Mouse (Mus musculus) hindbrain, embryonic 11.5 days (tissue): ENCODE data around the gene Rela. TPM values are rescaled to one million over a fixed set of nuclear protein-coding genes. Genes with fewer than 3 reads are reported as not detected.

ENCODE experiments used
- ATAC-seq: fragments of 200-750 bp; cut with Nextera tagmentation; 2 replicates; pipeline ENCODE4 v1.8.0; 2017; ENCODE audit warnings: mild to moderate bottlenecking, moderate TSS enrichment, moderate library complexity; ENCODE audit not compliant: low FRiP score
- DNase-seq: peaks from one replicate; pipeline ENCODE4 v3.0.0-alpha.2; 2015; ENCODE audit warnings: low spot score
- H3K27ac ChIP-seq: fragments of 300-500 bp; sonication (generic); 2 replicates; pipeline ENCODE4 v1.5.1; 2014; ENCODE audit warnings: mild to moderate bottlenecking, low read depth, low read length
- H3K27me3 ChIP-seq: fragments of 300-500 bp; sonication (generic); 2 replicates; pipeline ENCODE4 v1.6.1; 2014; ENCODE audit warnings: mild to moderate bottlenecking, low read length, moderate library complexity, mixed read lengths; ENCODE audit not compliant: control insufficient read depth, insufficient read depth
- H3K36me3 ChIP-seq: fragments of 300-500 bp; sonication (generic); 2 replicates; pipeline ENCODE4 v1.6.1; 2014; ENCODE audit warnings: mild to moderate bottlenecking, low read length, moderate library complexity, mixed read lengths; ENCODE audit not compliant: control insufficient read depth, insufficient read depth
- H3K4me1 ChIP-seq: fragments of 300-500 bp; sonication (generic); replicated peaks from 2 replicates; pipeline ENCODE4 v1.6.1; 2014; ENCODE audit warnings: low read length, mixed read lengths; ENCODE audit not compliant: control insufficient read depth, insufficient read depth
- H3K4me2 ChIP-seq: fragments of 300-500 bp; sonication (generic); replicated peaks from 2 replicates; pipeline ENCODE4 v1.6.1; 2014; ENCODE audit warnings: mild to moderate bottlenecking, low read depth, low read length
- H3K4me3 ChIP-seq: fragments of 300-500 bp; sonication (generic); 2 replicates; pipeline ENCODE4 v1.5.1; 2014; ENCODE audit warnings: low read depth, low read length
- H3K9ac ChIP-seq: fragments of 300-500 bp; sonication (generic); 2 replicates; pipeline ENCODE4 v1.6.1; 2014; ENCODE audit warnings: low read depth, low read length
- H3K9me3 ChIP-seq: fragments of 300-500 bp; sonication (generic); 2 replicates; pipeline ENCODE4 v1.6.1; 2016; ENCODE audit warnings: low read length; ENCODE audit not compliant: control insufficient read depth
- WGBS: fragments of 180-500 bp; shearing (Covaris S2); extraction: QIAGEN DNeasy Blood & Tissue Kit; methylation state at CpG from one replicate; pipeline ENCODE4 v1.1.7; 2014; 5-methylcytosine and 5-hydroxymethylcytosine counted together
- polyA plus RNA-seq: library from polyadenylated mRNA; unstranded; fragments of >200 nt; fragmentation: Nextera tagmentation; extraction: Ambion mirVana; gene quantifications from 2 replicates; pipeline ENCODE4 v1.2.1, GENCODE M21; 2014

Gene Rela
- polyA plus RNA-seq, 1 experiment from 2014 or later: 27.2 TPM

DNA sequence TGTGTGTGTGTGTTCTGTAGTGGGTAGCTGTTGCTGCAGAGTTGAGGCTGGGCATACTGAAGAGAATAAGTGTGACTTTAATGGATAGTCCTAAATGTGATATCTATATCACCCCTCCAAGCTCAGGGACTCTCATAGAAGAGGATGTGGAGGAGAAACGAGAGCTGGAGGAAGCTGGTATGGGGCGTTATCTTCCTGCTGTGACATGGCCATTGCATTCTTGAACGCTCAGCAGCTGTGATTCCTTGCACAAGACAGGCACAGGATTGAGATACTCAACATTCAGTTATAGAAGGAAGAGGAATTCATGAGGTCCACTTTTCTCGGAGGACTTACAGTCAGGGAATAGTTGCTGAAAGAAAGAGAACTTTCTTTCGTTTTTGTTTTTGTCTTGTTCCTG is 15.4 kb upstream of the Rela start:
- Histone ChIP-seq H3K36me3 (no peaks in the 10 kb centered on the region), H3K27ac (no peak overlapping the region), H3K4me2 (no peak overlapping the region), H3K4me3 (no peak overlapping the region), H3K4me1 (no peaks in the 10 kb centered on the region), H3K9ac (no peak overlapping the region), H3K27me3 (no peaks in the 10 kb centered on the region), H3K9me3 (no peaks in the 10 kb centered on the region)
- ATAC-seq (no peak), DNase-seq (no peak)
- 85% methylated on average over 5 of the region's 5 CpGs for WGBS

DNA sequence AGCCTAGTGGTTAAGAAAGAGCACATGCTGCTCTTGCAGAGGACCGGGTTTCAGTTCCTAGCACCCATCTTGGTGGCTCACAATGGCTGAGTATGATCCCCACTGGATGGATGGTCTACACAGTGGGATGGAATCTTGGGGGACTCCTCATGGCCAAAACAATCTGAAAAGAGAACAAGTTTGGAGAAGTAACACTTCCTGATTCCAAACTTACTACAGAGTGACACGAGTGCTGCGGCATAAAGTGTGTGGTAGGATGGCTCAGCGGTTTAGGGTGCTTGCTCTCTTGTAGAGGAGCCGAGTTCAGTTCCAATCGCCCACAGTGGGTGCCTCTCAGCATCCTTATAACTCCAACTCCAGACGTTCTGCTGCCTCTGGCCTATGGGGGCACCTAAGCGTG is 12.0 kb upstream of the Rela start:
- Histone ChIP-seq H3K36me3 (no peaks in the 10 kb centered on the region), H3K4me3 (no peak overlapping the region), H3K27me3 (no peaks in the 10 kb centered on the region), H3K4me2 (no peak overlapping the region), H3K27ac (no peak overlapping the region), H3K4me1 (no peaks in the 10 kb centered on the region), H3K9ac (no peak overlapping the region), H3K9me3 (no peaks in the 10 kb centered on the region)
- no peak for DNase-seq
- 85% methylated on average over 8 of the region's 8 CpGs for WGBS
- ATAC-seq: no peak

DNA sequence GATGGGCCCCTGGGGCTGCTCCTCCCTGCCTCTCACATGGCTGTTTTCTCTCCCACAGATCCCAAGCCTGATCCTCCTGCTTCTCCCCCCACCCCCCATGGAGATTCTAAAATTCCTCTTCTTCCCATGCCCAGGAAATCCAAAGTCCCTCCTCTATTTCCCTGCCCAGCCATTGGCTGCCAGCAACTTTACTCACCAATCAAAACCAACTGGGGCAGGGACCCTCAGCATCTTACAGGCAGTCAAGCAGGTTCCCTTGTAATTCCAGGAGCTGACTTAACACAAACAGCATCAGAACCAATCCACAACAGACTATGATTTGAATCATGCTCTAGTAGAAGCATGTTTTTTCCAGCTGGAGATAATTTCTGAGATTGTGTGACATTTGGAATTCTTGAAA is 7.4 kb upstream of the Rela start:
- ATAC-seq (no peak), DNase-seq (no peak)
- Histone ChIP-seq H3K9ac (no peak overlapping the region), H3K4me3 (no peak overlapping the region), H3K9me3 (no peaks in the 10 kb centered on the region), H3K4me1 (no peaks in the 10 kb centered on the region), H3K27me3 (no peaks in the 10 kb centered on the region), H3K36me3 (no peaks in the 10 kb centered on the region), H3K27ac (no peak overlapping the region), H3K4me2 (no peak overlapping the region)

GRCm38 (mm10) chr19:5632120-5632519 is 5.2 kb upstream of the Rela start:
- H3K9ac ChIP-seq: no peak overlapping the region
- no peak for DNase-seq
- no peak overlapping the region for H3K4me2 ChIP-seq
- no peak overlapping the region for H3K4me3 ChIP-seq
- H3K9me3 ChIP-seq: no peaks in the 10 kb centered on the region
- H3K4me1 ChIP-seq: peaks cover 3% of the 10 kb centered on the region; the same call in 1 of the 2 replicates
- H3K36me3 ChIP-seq: no peaks in the 10 kb centered on the region
- no peak overlapping the region for H3K27ac ChIP-seq
- no peak for ATAC-seq
- 80% methylated on average over 9 of the region's 9 CpGs for WGBS
- no peaks in the 10 kb centered on the region for H3K27me3 ChIP-seq

DNA sequence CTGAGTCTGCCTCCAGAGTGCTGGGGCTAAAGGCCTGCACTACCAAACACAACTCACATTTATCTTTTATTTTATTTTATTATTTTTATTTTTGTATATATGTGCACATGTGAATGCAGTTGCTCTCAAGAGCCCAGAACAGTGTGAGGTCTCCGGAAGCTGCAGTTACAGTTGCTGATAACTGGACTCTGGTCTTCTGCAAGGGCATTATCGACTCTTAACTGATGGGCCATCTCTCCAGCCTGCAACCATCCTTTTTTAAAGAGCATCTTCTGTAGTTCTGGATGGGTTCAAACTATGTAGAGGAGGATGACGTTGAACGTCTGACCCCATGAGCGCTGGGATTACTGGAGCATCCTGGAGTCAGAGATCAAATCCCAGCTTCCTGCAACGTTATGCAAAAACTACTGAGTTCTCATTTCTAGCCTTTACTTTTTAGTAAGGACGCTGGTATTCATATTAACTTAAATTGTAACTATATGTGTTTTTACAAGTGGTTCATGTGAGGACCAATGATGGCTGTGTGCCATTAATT is 1.2 kb upstream of the Rela start:
- no peak overlapping the region for H3K27ac ChIP-seq
- no peaks in the 10 kb centered on the region for H3K27me3 ChIP-seq
- WGBS: 82% methylated on average over 7 of the region's 7 CpGs
- ATAC-seq (no peak), DNase-seq (no peak)
- H3K4me2 ChIP-seq: no peak overlapping the region
- no peaks in the 10 kb centered on the region for H3K9me3 ChIP-seq
- no peaks in the 10 kb centered on the region for H3K36me3 ChIP-seq
- no peak overlapping the region for H3K4me3 ChIP-seq
- H3K4me1 ChIP-seq: peaks cover 3% of the 10 kb centered on the region; the same call in 1 of the 2 replicates
- no peak overlapping the region for H3K9ac ChIP-seq

GRCm38 (mm10) chr19:5636571-5637041 is 677 bp upstream of the Rela start:
- no peak for ATAC-seq

DNA sequence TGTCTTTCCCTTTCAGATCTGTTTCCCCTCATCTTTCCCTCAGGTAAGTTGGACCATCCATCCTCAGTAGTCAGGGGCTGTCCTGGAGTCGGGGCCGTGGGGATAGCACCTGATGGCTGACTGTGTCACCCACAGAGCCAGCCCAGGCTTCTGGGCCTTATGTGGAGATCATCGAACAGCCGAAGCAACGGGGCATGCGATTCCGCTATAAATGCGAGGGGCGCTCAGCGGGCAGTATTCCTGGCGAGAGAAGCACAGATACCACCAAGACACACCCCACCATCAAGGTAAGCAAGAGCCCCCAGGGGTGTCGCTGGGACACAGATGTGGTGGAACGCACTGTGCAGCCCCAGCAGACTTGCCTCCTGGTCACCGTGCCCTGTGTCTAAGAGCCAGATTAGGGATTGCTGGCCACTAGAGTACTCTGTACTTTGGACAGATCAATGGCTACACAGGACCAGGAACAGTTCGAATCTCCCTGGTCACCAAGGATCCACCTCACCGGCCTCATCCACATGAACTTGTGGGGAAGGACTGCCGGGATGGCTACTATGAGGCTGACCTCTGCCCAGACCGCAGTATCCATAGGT is 1.2 kb downstream of the Rela start:
- peak overlapping the region; percentile 98 for H3K4me2 ChIP-seq
- WGBS: 94% methylated on average over 18 of the region's 18 CpGs
- H3K27ac ChIP-seq: no peak overlapping the region
- peaks cover 3% of the 10 kb centered on the region; the same call in 1 of the 2 replicates for H3K4me1 ChIP-seq
- no peaks in the 10 kb centered on the region for H3K27me3 ChIP-seq
- H3K4me3 ChIP-seq: peak overlapping the region; percentile 80
- peaks cover 5% of the 10 kb centered on the region; the same call in 1 of the 2 replicates for H3K36me3 ChIP-seq
- no peak for ATAC-seq
- H3K9me3 ChIP-seq: no peaks in the 10 kb centered on the region
- peak overlapping the region; percentile 94; the same call in 1 of the 2 replicates for H3K9ac ChIP-seq
- DNase-seq: no peak

More at GRCm38 (mm10) chr19:5636571-5637041, 677 bp upstream of the Rela start:
- DNase-seq: no peak
- Histone ChIP-seq H3K27me3 (no peaks in the 10 kb centered on the region), H3K9me3 (no peaks in the 10 kb centered on the region), H3K27ac (peak overlapping the region; percentile 83), H3K4me1 (peaks cover 3% of the 10 kb centered on the region; the same call in 1 of the 2 replicates), H3K9ac (peak overlapping the region; percentile 94), H3K4me2 (peak overlapping the region; percentile 98), H3K36me3 (peaks cover 5% of the 10 kb centered on the region; the same call in 1 of the 2 replicates), H3K4me3 (peak overlapping the region; percentile 80)
- 46% methylated on average over 12 of the region's 12 CpGs for WGBS

DNA sequence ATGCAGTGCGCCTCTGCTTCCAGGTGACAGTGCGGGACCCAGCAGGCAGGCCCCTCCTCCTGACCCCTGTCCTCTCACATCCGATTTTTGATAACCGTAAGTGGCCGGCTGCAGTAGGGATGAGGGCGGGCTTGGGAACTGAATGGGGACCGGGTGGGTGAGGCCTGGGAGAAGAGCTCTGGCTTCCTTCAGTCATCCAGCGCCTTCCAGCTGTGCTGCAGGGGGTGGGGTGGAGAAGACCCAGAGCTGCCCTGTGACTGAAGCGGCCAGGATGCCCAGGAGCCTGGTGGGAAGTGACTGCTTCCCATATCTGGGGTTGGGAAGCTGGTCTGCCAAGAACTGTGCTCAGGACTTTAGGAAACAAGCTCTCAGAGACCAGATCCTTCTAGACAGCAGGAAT is 3.1 kb downstream of the Rela start:
- Histone ChIP-seq H3K9ac (no peak overlapping the region), H3K27ac (no peak overlapping the region), H3K36me3 (peaks cover 5% of the 10 kb centered on the region; the same call in 1 of the 2 replicates), H3K9me3 (no peaks in the 10 kb centered on the region), H3K4me1 (peaks cover 3% of the 10 kb centered on the region; the same call in 1 of the 2 replicates), H3K27me3 (no peaks in the 10 kb centered on the region), H3K4me2 (no peak overlapping the region), H3K4me3 (no peak overlapping the region)
- no peak for DNase-seq
- ATAC-seq: no peak
- 74% methylated on average over 9 of the region's 9 CpGs for WGBS

GRCm38 (mm10) chr19:5641021-5641420 is 3.7 kb downstream of the Rela start:
- ATAC-seq: no peak
- no peak overlapping the region for H3K4me3 ChIP-seq

More at GRCm38 (mm10) chr19:5641021-5641420, 3.7 kb downstream of the Rela start:
- Histone ChIP-seq H3K4me2 (no peak overlapping the region), H3K27ac (no peak overlapping the region), H3K9ac (no peak overlapping the region), H3K27me3 (no peaks in the 10 kb centered on the region), H3K36me3 (peaks cover 5% of the 10 kb centered on the region; the same call in 1 of the 2 replicates), H3K9me3 (no peaks in the 10 kb centered on the region), H3K4me1 (peaks cover 3% of the 10 kb centered on the region; the same call in 1 of the 2 replicates)
- DNase-seq: no peak
- 93% methylated on average over 17 of the region's 17 CpGs for WGBS
